Mouse (Mus musculus) kidney, embryonic 14.5 days (tissue): ENCODE measurements around the gene Slc9a1. TPM values are rescaled to one million over a fixed set of nuclear protein-coding genes. Genes with fewer than 3 reads are reported as not detected.

Experiments used
- ATAC-seq: fragments of 200-750 bp; cut with Nextera tagmentation; 2 replicates; pipeline ENCODE4 v1.8.0; 2017; ENCODE audit warnings: moderate number of reproducible peaks, mild to moderate bottlenecking, moderate TSS enrichment, moderate library complexity; ENCODE audit not compliant: low FRiP score, low TSS enrichment
- H3K27ac ChIP-seq: fragments of 300-500 bp; sonication (generic); 2 replicates; pipeline ENCODE4 v1.5.1; 2014; ENCODE audit warnings: low read depth, mild to moderate bottlenecking, low read length, moderate library complexity, mixed read lengths
- H3K27me3 ChIP-seq: fragments of 300-500 bp; sonication (generic); 2 replicates; pipeline ENCODE4 v1.6.1; 2014; ENCODE audit warnings: mild to moderate bottlenecking, low read length; ENCODE audit not compliant: control insufficient read depth, insufficient read depth
- H3K36me3 ChIP-seq: fragments of 300-500 bp; sonication (generic); 2 replicates; pipeline ENCODE4 v1.6.1; 2014; ENCODE audit warnings: low read length, mixed read lengths; ENCODE audit not compliant: control insufficient read depth, insufficient read depth
- H3K4me1 ChIP-seq: fragments of 300-500 bp; sonication (generic); 2 replicates; pipeline ENCODE4 v1.6.1; 2014; ENCODE audit warnings: low read length, mixed read lengths; ENCODE audit not compliant: control insufficient read depth, insufficient read depth
- H3K4me2 ChIP-seq: fragments of 300-500 bp; sonication (generic); replicated peaks from 2 replicates; pipeline ENCODE4 v1.6.1; 2014; ENCODE audit warnings: low read depth, mild to moderate bottlenecking, low read length
- H3K4me3 ChIP-seq: fragments of 300-500 bp; sonication (generic); 2 replicates; pipeline ENCODE4 v1.5.1; 2014; ENCODE audit warnings: mild to moderate bottlenecking, low read length
- H3K9ac ChIP-seq: fragments of 300-500 bp; sonication (generic); 2 replicates; pipeline ENCODE4 v1.6.1; 2014; ENCODE audit warnings: low read depth, mild to moderate bottlenecking, low read length, moderate library complexity
- H3K9me3 ChIP-seq: fragments of 300-500 bp; sonication (generic); 2 replicates; pipeline ENCODE4 v1.6.1; 2016; ENCODE audit warnings: low read length; ENCODE audit not compliant: control insufficient read depth
- WGBS: fragments of 180-500 bp; shearing (Covaris S2); extraction: QIAGEN DNeasy Blood & Tissue Kit; methylation state at CpG from one replicate; pipeline ENCODE4 v1.1.7; 2014; 5-methylcytosine and 5-hydroxymethylcytosine counted together
- polyA plus RNA-seq: library from polyadenylated mRNA; unstranded; fragments of >200 nt; fragmentation: Nextera tagmentation; extraction: Ambion mirVana; gene quantifications from 2 replicates; pipeline ENCODE4 v1.2.1, GENCODE M21; 2014

Gene Slc9a1
- polyA plus RNA-seq, 1 experiment from 2014 or later: 7.6 TPM

- WGBS: 24% methylated on average over 17 of the region's 17 CpGs
- Histone ChIP-seq H3K4me1 (no peaks in the 10 kb centered on the region), H3K27ac (no peak overlapping the region), H3K4me2 (no peak overlapping the region), H3K27me3 (no peaks in the 10 kb centered on the region), H3K36me3 (no peaks in the 10 kb centered on the region), H3K9me3 (no peaks in the 10 kb centered on the region), H3K9ac (no peak overlapping the region), H3K4me3 (0 out of 2 replicates have a peak overlapping the region, but pooled peaks have one; percentile 7)
- ATAC-seq: 0 out of 2 replicates have a peak, but pooled peaks have one; percentile 35
Observed at GRCm38 (mm10) chr4:133432560-133433171, 63.2 kb downstream of the Slc9a1 start.

DNA sequence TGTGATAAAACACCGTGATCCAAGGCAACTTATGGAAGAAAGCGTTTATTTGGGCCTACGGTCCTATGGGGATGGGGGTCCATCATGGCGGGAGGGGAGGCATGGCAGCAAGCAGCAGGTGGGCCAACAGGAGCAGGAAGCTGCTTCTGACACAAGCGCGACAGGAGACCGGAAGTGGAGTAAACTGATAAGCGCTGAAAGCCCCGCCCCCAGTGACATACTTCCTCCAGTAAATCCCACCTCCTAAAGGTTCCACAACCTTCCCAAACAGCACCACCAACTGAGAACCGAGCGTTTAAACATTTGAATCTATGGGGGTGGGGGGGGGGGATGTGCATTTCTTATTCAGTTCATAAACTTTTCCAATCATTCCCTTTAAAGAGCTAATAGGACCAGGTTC is 66.4 kb downstream of the Slc9a1 start:
- WGBS: 92% methylated on average over 11 of the region's 11 CpGs
- Histone ChIP-seq H3K36me3 (no peaks in the 10 kb centered on the region), H3K9ac (no peak overlapping the region), H3K4me3 (no peak overlapping the region), H3K9me3 (no peaks in the 10 kb centered on the region), H3K27me3 (no peaks in the 10 kb centered on the region), H3K4me1 (peaks cover 17% of the 10 kb centered on the region), H3K27ac (no peak overlapping the region), H3K4me2 (no peak overlapping the region)
- ATAC-seq: no peak

GRCm38 (mm10) chr4:133439460-133440376 is 70.2 kb downstream of the Slc9a1 start:
- H3K36me3 ChIP-seq: no peaks in the 10 kb centered on the region
- H3K4me2 ChIP-seq: peak overlapping the region; percentile 36
- peak overlapping the region; percentile 42; the same call in 1 of the 2 replicates for H3K27ac ChIP-seq
- H3K9me3 ChIP-seq: no peaks in the 10 kb centered on the region
- peak; percentile 79 for ATAC-seq
- no peaks in the 10 kb centered on the region for H3K27me3 ChIP-seq
- H3K4me3 ChIP-seq: peak overlapping the region; percentile 11
- WGBS: 8% methylated on average over 17 of the region's 17 CpGs
- no peak overlapping the region; the same call in 1 of the 2 replicates for H3K9ac ChIP-seq
- peaks cover 17% of the 10 kb centered on the region for H3K4me1 ChIP-seq

- peaks cover 17% of the 10 kb centered on the region for H3K4me1 ChIP-seq
- peak overlapping the region; percentile 11 for H3K4me3 ChIP-seq
- H3K36me3 ChIP-seq: no peaks in the 10 kb centered on the region
- ATAC-seq: peak; percentile 51; the same call in 1 of the 2 replicates
- no peaks in the 10 kb centered on the region for H3K27me3 ChIP-seq
- 6% methylated on average over 6 of the region's 6 CpGs for WGBS
- H3K9ac ChIP-seq: no peak overlapping the region; the same call in 1 of the 2 replicates
- no peak overlapping the region for H3K27ac ChIP-seq
- H3K9me3 ChIP-seq: no peaks in the 10 kb centered on the region
- H3K4me2 ChIP-seq: peak overlapping the region; percentile 36
Observed at GRCm38 (mm10) chr4:133440377-133440795, 70.9 kb downstream of the Slc9a1 start.

DNA sequence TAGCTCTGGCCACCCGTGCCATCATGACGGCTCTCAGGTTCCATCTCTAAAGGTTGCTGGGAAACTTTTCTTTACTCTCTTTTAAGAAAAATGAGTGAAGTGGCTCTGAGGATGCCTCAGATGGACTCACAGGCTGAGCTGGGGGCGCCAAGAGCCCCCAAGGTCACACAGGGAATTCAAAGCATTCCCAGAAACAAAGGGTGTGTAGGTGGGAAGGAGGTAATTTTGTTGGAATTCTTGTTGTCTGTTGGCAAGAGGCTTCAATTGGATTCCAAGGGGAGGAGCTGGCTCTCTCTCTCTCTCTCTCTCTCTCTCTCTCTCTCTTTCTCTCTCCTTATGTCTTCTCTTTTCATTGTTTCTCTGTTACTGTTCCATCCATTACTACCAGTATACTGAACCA is 72.7 kb downstream of the Slc9a1 start:
- H3K4me1 ChIP-seq: peaks cover 17% of the 10 kb centered on the region
- no peaks in the 10 kb centered on the region for H3K36me3 ChIP-seq
- WGBS: 52% methylated on average over 3 of the region's 3 CpGs
- H3K9me3 ChIP-seq: no peaks in the 10 kb centered on the region
- ATAC-seq: no peak
- H3K9ac ChIP-seq: no peak overlapping the region
- no peak overlapping the region for H3K4me2 ChIP-seq
- no peak overlapping the region for H3K27ac ChIP-seq
- no peak overlapping the region for H3K4me3 ChIP-seq
- no peaks in the 10 kb centered on the region for H3K27me3 ChIP-seq

DNA sequence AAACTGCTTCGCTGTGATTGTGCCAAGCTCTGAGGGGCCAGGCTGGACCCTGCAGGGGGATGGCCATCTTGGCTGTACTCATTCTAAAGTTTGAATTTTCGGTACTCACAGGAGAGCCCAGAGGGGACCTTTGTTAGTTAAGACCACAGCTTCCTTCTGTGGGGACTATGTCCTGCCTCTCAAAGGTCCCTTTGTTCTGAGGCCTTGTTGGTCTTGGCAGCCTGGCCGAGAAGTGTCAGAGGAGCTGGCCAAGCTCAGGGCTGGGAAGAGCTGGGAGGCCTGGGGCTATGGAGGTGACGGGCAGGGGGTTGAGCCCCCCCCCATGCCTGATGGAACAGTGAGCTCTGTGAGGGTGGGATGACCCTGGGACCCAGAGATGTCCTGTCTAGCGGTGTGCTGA is 73.6 kb downstream of the Slc9a1 start:
- no peak overlapping the region for H3K9ac ChIP-seq
- no peaks in the 10 kb centered on the region for H3K36me3 ChIP-seq
- peaks cover 16% of the 10 kb centered on the region for H3K4me1 ChIP-seq
- no peak overlapping the region for H3K4me3 ChIP-seq
- ATAC-seq: no peak
- no peaks in the 10 kb centered on the region for H3K9me3 ChIP-seq
- no peaks in the 10 kb centered on the region for H3K27me3 ChIP-seq
- H3K27ac ChIP-seq: no peak overlapping the region; the same call in 1 of the 2 replicates
- WGBS: 66% methylated on average over 5 of the region's 5 CpGs
- no peak overlapping the region for H3K4me2 ChIP-seq

- H3K9ac ChIP-seq: no peak overlapping the region
- H3K4me1 ChIP-seq: 0 out of 2 replicates have a peak, but pooled peaks cover 3% of the 10 kb centered on the region
- H3K27ac ChIP-seq: no peak overlapping the region
- H3K27me3 ChIP-seq: no peaks in the 10 kb centered on the region
- no peak overlapping the region for H3K4me3 ChIP-seq
- no peak overlapping the region for H3K4me2 ChIP-seq
- WGBS: 83% methylated on average over 5 of the region's 5 CpGs
- no peak for ATAC-seq
- H3K9me3 ChIP-seq: no peaks in the 10 kb centered on the region
- H3K36me3 ChIP-seq: no peaks in the 10 kb centered on the region
Observed at GRCm38 (mm10) chr4:133445727-133446126, 76.2 kb downstream of the Slc9a1 start.

DNA sequence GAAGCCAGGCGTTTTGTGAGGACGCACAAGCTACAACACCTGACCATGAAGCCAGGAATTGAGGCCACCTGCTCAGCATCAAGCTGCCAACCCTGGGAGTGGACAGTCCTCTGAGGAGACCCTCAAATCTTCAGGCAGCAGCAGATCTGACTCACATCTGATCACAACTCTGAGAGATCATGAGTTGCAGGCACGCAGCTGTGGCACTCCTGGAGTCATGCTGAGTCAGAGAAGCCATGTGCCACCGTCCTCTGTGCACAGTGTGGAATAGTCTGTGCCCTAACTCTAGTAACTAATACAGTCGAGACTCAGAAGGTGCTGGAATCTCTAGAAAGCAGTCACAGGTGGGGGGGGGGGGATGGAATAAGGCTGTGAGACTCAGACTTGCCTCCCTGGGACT is 77.9 kb downstream of the Slc9a1 start:
- Histone ChIP-seq H3K27ac (no peak overlapping the region), H3K9me3 (no peaks in the 10 kb centered on the region), H3K27me3 (no peaks in the 10 kb centered on the region), H3K4me3 (no peak overlapping the region), H3K4me1 (0 out of 2 replicates have a peak, but pooled peaks cover 3% of the 10 kb centered on the region), H3K36me3 (no peaks in the 10 kb centered on the region), H3K9ac (no peak overlapping the region), H3K4me2 (no peak overlapping the region)
- ATAC-seq: no peak
- WGBS: 61% methylated on average over 5 of the region's 5 CpGs

DNA sequence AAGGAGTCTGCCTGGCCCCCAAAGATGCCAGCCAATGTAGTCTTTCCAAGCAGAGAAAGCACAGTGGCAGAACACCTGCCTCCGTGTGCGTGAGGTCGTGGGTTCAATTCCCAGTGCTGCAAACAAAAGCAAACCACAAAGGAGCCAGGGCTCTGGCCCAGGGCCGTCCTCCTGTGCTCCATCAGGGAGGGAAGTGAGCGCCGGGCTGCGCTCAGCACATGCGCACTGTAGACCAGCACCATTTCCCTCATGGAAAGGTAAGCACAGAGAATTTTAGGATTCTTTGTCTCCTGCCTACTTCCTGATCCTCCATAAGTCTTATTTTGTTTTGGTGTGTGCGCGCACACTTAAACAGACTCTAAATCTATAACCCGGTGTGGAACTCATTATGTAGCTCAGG is 78.5 kb downstream of the Slc9a1 start:
- no peak overlapping the region for H3K9ac ChIP-seq
- H3K27ac ChIP-seq: no peak overlapping the region
- no peak overlapping the region for H3K4me3 ChIP-seq
- H3K4me1 ChIP-seq: 0 out of 2 replicates have a peak, but pooled peaks cover 3% of the 10 kb centered on the region
- no peaks in the 10 kb centered on the region for H3K27me3 ChIP-seq
- no peak overlapping the region for H3K4me2 ChIP-seq
- no peaks in the 10 kb centered on the region for H3K9me3 ChIP-seq
- no peak for ATAC-seq
- no peaks in the 10 kb centered on the region for H3K36me3 ChIP-seq
- 82% methylated on average over 11 of the region's 11 CpGs for WGBS
